ENCODE assay signal across 14 mouse cellular contexts in the genomic region with DNA sequence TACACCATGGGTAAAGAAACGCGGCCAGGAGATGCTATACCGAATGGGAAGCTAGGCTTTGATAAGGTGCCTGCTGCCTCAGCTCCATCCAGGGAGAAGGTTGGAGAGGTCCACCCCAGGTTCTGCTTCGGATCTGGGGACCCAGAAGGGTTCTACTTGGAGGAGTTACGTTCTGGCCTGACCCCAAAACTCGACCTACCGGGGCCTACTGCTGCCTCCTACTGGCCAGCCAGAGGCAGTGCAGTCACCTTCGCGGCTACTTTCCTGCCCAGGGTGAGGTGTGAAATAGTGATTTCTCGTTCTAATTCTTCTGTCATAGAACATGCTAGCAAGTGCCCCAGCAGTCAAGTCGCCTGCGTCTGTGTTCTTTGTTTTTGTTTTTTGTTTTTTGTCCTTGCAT. TPM values are rescaled to one million over a fixed set of nuclear protein-coding genes. Genes with fewer than 3 reads are reported as not detected.
DNase-seq lines count a peak whose midpoint lies in the region; ATAC-seq and TF ChIP-seq lines count a peak whose summit lies in the region.
"Had no signal": no experiment of that assay in that cellular context is flagged by ENCODE, and none has a peak within 500 bp of the region (broad histone marks: within the 10 kb centered on the region; RNA-seq: fewer than 3 reads in every experiment).

No protein-coding gene starts in this region.

- peak; percentile 13 for DNase-seq in thymus, postnatal 14 days
- no peak for DNase-seq in thymus, adult 18-20 months
- DNase-seq in testis, postnatal 10 days (ENCODE audit: low spot score) = peak; percentile 64
- DNase-seq in c-Kit-positive CD71-positive TER-119-positive erythroid progenitor cells, embryonic 14.5 days (ENCODE audit: low spot score) = no peak
- DNase-seq in right cerebral cortex, postnatal 10 days (ENCODE audit: low spot score in 2 of 2) = no peak
- DNase-seq: embryo, embryonic 11 days; heart, adult 11 months; retina, postnatal 1 day had no signal

- no peak overlapping the region for H3K4me3 ChIP-seq in intestine, postnatal 0 days (ENCODE audit: low read depth, low read length)
- H3K4me3 ChIP-seq in intestine, embryonic 16.5 days (ENCODE audit: low read length) = no peak overlapping the region
- no peak overlapping the region for H3K4me3 ChIP-seq in bone marrow, adult 2 months (replicated peaks; ENCODE audit: control insufficient read depth, low read depth, low read length)
- H3K4me3 ChIP-seq: forebrain, embryonic 13.5 days; limb, embryonic 12.5 days had no signal

- no peaks in the 10 kb centered on the region for H3K4me1 ChIP-seq in intestine, postnatal 0 days (replicated peaks; ENCODE audit: control insufficient read depth, insufficient read depth, low read length)
- no peaks in the 10 kb centered on the region for H3K4me1 ChIP-seq in intestine, embryonic 16.5 days (ENCODE audit: control insufficient read depth, insufficient read depth, low read length)
- H3K4me1 ChIP-seq in bone marrow, adult 2 months (ENCODE audit: control insufficient read depth, insufficient read depth, low read length) = no peaks in the 10 kb centered on the region
- H3K4me1 ChIP-seq: limb, embryonic 12.5 days had no signal

- no peaks in the 10 kb centered on the region for H3K27me3 ChIP-seq in intestine, postnatal 0 days (replicated peaks; ENCODE audit: control insufficient read depth, insufficient read depth, low read length)
- H3K27me3 ChIP-seq in intestine, embryonic 16.5 days (replicated peaks; ENCODE audit: control insufficient read depth, insufficient read depth, low read length) = no peaks in the 10 kb centered on the region
- H3K27me3 ChIP-seq: forebrain, embryonic 13.5 days; limb, embryonic 12.5 days had no signal

- ATAC-seq in intestine, postnatal 0 days = no peak
- no peak for ATAC-seq in intestine, embryonic 16.5 days
- ATAC-seq: forebrain, embryonic 13.5 days; hindbrain, embryonic 16.5 days had no signal

- no peak for TF ChIP-seq POLR2A in bone marrow, adult 2 months (IDR thresholded peaks at IDR 0.05; ENCODE audit: borderline replicate concordance, control insufficient read depth, low read depth, low read length)

- no peaks in the 10 kb centered on the region for H3K9me3 ChIP-seq in intestine, postnatal 0 days (ENCODE audit: control insufficient read depth)
- no peaks in the 10 kb centered on the region for H3K9me3 ChIP-seq in intestine, embryonic 16.5 days (ENCODE audit: control insufficient read depth, low read length)
- H3K9me3 ChIP-seq: forebrain, embryonic 13.5 days; limb, embryonic 12.5 days had no signal

- TF ChIP-seq CTCF in intestine, postnatal 0 days (IDR thresholded peaks at IDR 0.05; ENCODE audit: low read depth) = peak; percentile 62
- TF ChIP-seq CTCF in bone marrow, adult 2 months (IDR thresholded peaks at IDR 0.05; ENCODE audit: control insufficient read depth, insufficient read depth, low read length) = peak; percentile 58; the same call in 1 of the 2 replicates

- H3K4me2 ChIP-seq in intestine, postnatal 0 days (replicated peaks; ENCODE audit: low read depth) = no peak overlapping the region
- no peak overlapping the region for H3K4me2 ChIP-seq in intestine, embryonic 16.5 days (ENCODE audit: low read depth, low read length)
- H3K4me2 ChIP-seq: forebrain, embryonic 13.5 days; limb, embryonic 12.5 days had no signal

- 76% methylated on average over 12 of the region's 12 CpGs for WGBS in intestine, postnatal 0 days
- 81% methylated on average over 12 of the region's 12 CpGs for WGBS in intestine, embryonic 16.5 days
- WGBS in bone marrow, adult 2 months = 74% methylated on average over 12 of the region's 12 CpGs

- H3K9ac ChIP-seq in intestine, postnatal 0 days (ENCODE audit: low read depth, low read length) = no peak overlapping the region
- H3K9ac ChIP-seq in intestine, embryonic 16.5 days (ENCODE audit: low read depth, low read length) = no peak overlapping the region
- H3K9ac ChIP-seq: forebrain, embryonic 13.5 days; limb, embryonic 12.5 days had no signal

- H3K36me3 ChIP-seq in intestine, postnatal 0 days (ENCODE audit: control insufficient read depth, insufficient read depth) = no peaks in the 10 kb centered on the region
- H3K36me3 ChIP-seq in intestine, embryonic 16.5 days (ENCODE audit: control insufficient read depth, insufficient read depth, low read length) = no peaks in the 10 kb centered on the region
- H3K36me3 ChIP-seq: limb, embryonic 12.5 days had no signal

- H3K27ac ChIP-seq in intestine, postnatal 0 days (ENCODE audit: low read depth, low read length) = no peak overlapping the region
- no peak overlapping the region for H3K27ac ChIP-seq in intestine, embryonic 16.5 days (ENCODE audit: low read length)
- no peak overlapping the region for H3K27ac ChIP-seq in bone marrow, adult 2 months (ENCODE audit: control insufficient read depth, insufficient read depth, low read depth, low read length, poor library complexity)
- H3K27ac ChIP-seq: forebrain, embryonic 13.5 days; limb, embryonic 12.5 days had no signal

RNA-seq across cellular contexts. Expression of a gene that starts 11.1 kb away (rescaled TPM):
- 11.2 and 12.7 TPM in 2 replicates for polyA plus RNA-seq in intestine, postnatal 0 days (2015; fragmentation: Nextera tagmentation; extraction: Ambion mirVana)
- 14.9 and 15.8 TPM in 2 replicates for polyA plus RNA-seq in intestine, embryonic 16.5 days (2015; fragmentation: Nextera tagmentation; extraction: Ambion mirVana)
- polyA plus RNA-seq in bone marrow, adult 2 months (2011; ENCODE audit: insufficient read depth, insufficient read length, low replicate concordance, missing spikeins) = not detected in 2 replicates

RNA-seq across cellular contexts. Expression of a gene that starts 12.0 kb away (rescaled TPM):
- 18.9 and 22.3 TPM in 2 replicates for polyA plus RNA-seq in intestine, postnatal 0 days (2015; fragmentation: Nextera tagmentation; extraction: Ambion mirVana)
- polyA plus RNA-seq in intestine, embryonic 16.5 days (2015; fragmentation: Nextera tagmentation; extraction: Ambion mirVana) = 31.7 and 34.5 TPM in 2 replicates
- polyA plus RNA-seq in bone marrow, adult 2 months (2011; ENCODE audit: insufficient read depth, insufficient read length, low replicate concordance, missing spikeins) = 14.4 and 17.0 TPM in 2 replicates

RNA-seq across cellular contexts. Expression of a gene that starts 36.0 kb away (rescaled TPM):
- 6.0 and 6.2 TPM in 2 replicates for polyA plus RNA-seq in intestine, postnatal 0 days (2015; fragmentation: Nextera tagmentation; extraction: Ambion mirVana)
- 9.4 and 9.8 TPM in 2 replicates for polyA plus RNA-seq in intestine, embryonic 16.5 days (2015; fragmentation: Nextera tagmentation; extraction: Ambion mirVana)
- polyA plus RNA-seq in bone marrow, adult 2 months (2011; ENCODE audit: insufficient read depth, insufficient read length, low replicate concordance, missing spikeins) = 0.42 TPM in 1 of 2 replicates, not detected in the other

Comparison
In these comparisons a context has a peak if more than half of its experiments do, and no peak if none do; other contexts are left out.
1. DNase-seq: peak in thymus, postnatal 14 days (single experiment) and testis, postnatal 10 days (single experiment); none in thymus, adult 18-20 months (0 of 2), c-Kit-positive CD71-positive TER-119-positive erythroid progenitor cells, embryonic 14.5 days (single experiment) and right cerebral cortex, postnatal 10 days (0 of 2).